Mouse (Mus musculus) kidney, adult 2 months (tissue): ENCODE measurements around the gene Tln2. TPM values are rescaled to one million over a fixed set of nuclear protein-coding genes. Genes with fewer than 3 reads are reported as not detected.
A peak's percentile ranks its signal among the peaks of the same experiment; 100 is the strongest.

Source experiments
- DNase-seq: peaks from one replicate; pipeline ENCODE4 v3.0.0; 2021
- H3K27ac ChIP-seq: fragments of 200-500 bp; 2 replicates; pipeline ENCODE4 v1.5.1; 2012; ENCODE audit warnings: low read depth, low read length, control low read depth, inconsistent platforms; ENCODE audit not compliant: insufficient read depth
- H3K27me3 ChIP-seq: fragments of 200-500 bp; replicated peaks from 2 replicates; pipeline ENCODE4 v1.6.1; 2012; ENCODE audit warnings: mild to moderate bottlenecking, moderate library complexity, low read length, inconsistent platforms; ENCODE audit not compliant: control insufficient read depth, insufficient read depth
- H3K36me3 ChIP-seq: fragments of 200-500 bp; 2 replicates; pipeline ENCODE4 v1.6.1; 2012; ENCODE audit warnings: mild to moderate bottlenecking, moderate library complexity, low read length, inconsistent platforms; ENCODE audit not compliant: control insufficient read depth, insufficient read depth
- H3K4me1 ChIP-seq: fragments of 200-500 bp; 2 replicates; pipeline ENCODE4 v1.6.1; 2011; ENCODE audit warnings: low read length; ENCODE audit not compliant: control insufficient read depth, insufficient read depth
- H3K4me3 ChIP-seq: fragments of 200-500 bp; 2 replicates; pipeline ENCODE4 v1.5.1; 2011; ENCODE audit warnings: mild to moderate bottlenecking, low read depth, low read length, control low read depth; ENCODE audit not compliant: insufficient read depth
- CTCF ChIP-seq: fragments of 200-500 bp; conservative IDR thresholded peaks from 2 replicates; pipeline ENCODE4 v1.5.1; 2011; ENCODE audit warnings: low read depth, mild to moderate bottlenecking, control low read depth, low read length, moderate library complexity, mixed read lengths; ENCODE audit not compliant: insufficient read depth, insufficient read length
- POLR2A ChIP-seq: fragments of 200-500 bp; IDR thresholded peaks from one replicate; pipeline ENCODE4 v1.6.1; 2011; ENCODE audit warnings: low read depth, low read length, control low read depth
- WGBS: fragments of 180-500 bp; shearing (Covaris S2); methylation state at CpG from one replicate; pipeline ENCODE4 v1.1.7; 2018; 5-methylcytosine and 5-hydroxymethylcytosine counted together
- polyA plus RNA-seq: library from polyadenylated mRNA; depleted of rRNA; stranded (reverse); fragments of >200 nt; gene quantifications from 2 replicates; pipeline ENCODE4 v1.2.3, GENCODE M21; 2012; rRNA removed

Gene Tln2
- polyA plus RNA-seq: 113 and 129 TPM in 2 replicates

GRCm38 (mm10) chr9:67559603-67560002 lies at the start of gene Tln2:
Gene Tln2 (minus strand): TSS chr9:67559703.
- Histone ChIP-seq H3K4me3 (no peak within 1 kb of the TSS), H3K4me1 (no peaks in the 10 kb centered on the region), H3K27ac (no peak within 1 kb of the TSS), H3K36me3 (no peaks in the 10 kb centered on the region), H3K27me3 (no peaks in the 10 kb centered on the region)
- TF ChIP-seq CTCF (no peak), POLR2A (no peak)
- 96% methylated on average over 4 of the region's 4 CpGs for WGBS
- DNase-seq: no peak

GRCm38 (mm10) chr9:67609226-67609625 lies 49.7 kb upstream of the Tln2 start:
- 91% methylated on average over 1 of the region's 1 CpGs for WGBS
- Histone ChIP-seq H3K36me3 (no peaks in the 10 kb centered on the region), H3K27me3 (no peaks in the 10 kb centered on the region), H3K4me1 (peaks cover 18% of the 10 kb centered on the region), H3K27ac (peak overlapping the region; percentile 40), H3K4me3 (no peak overlapping the region)
- TF ChIP-seq CTCF (no peak), POLR2A (no peak)
- DNase-seq: no peak

GRCm38 (mm10) chr9:67607786-67608366 lies 48.4 kb upstream of the Tln2 start:
- peak; percentile 57 for DNase-seq
- Histone ChIP-seq H3K27ac (peak overlapping the region; percentile 60), H3K36me3 (no peaks in the 10 kb centered on the region), H3K27me3 (no peaks in the 10 kb centered on the region), H3K4me1 (peaks cover 15% of the 10 kb centered on the region; the same call in 1 of the 2 replicates), H3K4me3 (no peak overlapping the region)
- no peak for TF ChIP-seq POLR2A
- no peak for TF ChIP-seq CTCF
- WGBS: 61% methylated on average over 9 of the region's 9 CpGs

GRCm38 (mm10) chr9:67607268-67607667 lies 47.8 kb upstream of the Tln2 start:
- DNase-seq: no peak
- 84% methylated on average over 6 of the region's 6 CpGs for WGBS

GRCm38 (mm10) chr9:67605867-67606435 lies 46.4 kb upstream of the Tln2 start:
- Histone ChIP-seq H3K27ac (peak overlapping the region; percentile 88), H3K27me3 (no peaks in the 10 kb centered on the region), H3K4me1 (peaks cover 10% of the 10 kb centered on the region; the same call in 1 of the 2 replicates), H3K4me3 (peak overlapping the region; percentile 33), H3K36me3 (no peaks in the 10 kb centered on the region)
- no peak for TF ChIP-seq POLR2A
- TF ChIP-seq CTCF: no peak
- WGBS: 22% methylated on average over 7 of the region's 7 CpGs
- DNase-seq: peak; percentile 83

More at GRCm38 (mm10) chr9:67607268-67607667, 47.8 kb upstream of the Tln2 start:
- H3K27ac ChIP-seq: peak overlapping the region; percentile 90
- no peaks in the 10 kb centered on the region for H3K36me3 ChIP-seq
- no peak overlapping the region for H3K4me3 ChIP-seq
- no peaks in the 10 kb centered on the region for H3K27me3 ChIP-seq
- peaks cover 14% of the 10 kb centered on the region; the same call in 1 of the 2 replicates for H3K4me1 ChIP-seq
- no peak for TF ChIP-seq CTCF
- no peak for TF ChIP-seq POLR2A

- no peak for DNase-seq
- Histone ChIP-seq H3K27ac (peak overlapping the region; percentile 63; the same call in 1 of the 2 replicates), H3K27me3 (no peaks in the 10 kb centered on the region), H3K4me1 (peaks cover 9% of the 10 kb centered on the region; the same call in 1 of the 2 replicates), H3K36me3 (no peaks in the 10 kb centered on the region), H3K4me3 (no peak overlapping the region)
- TF ChIP-seq POLR2A (no peak), CTCF (no peak)
These were observed 45.4 kb upstream of the Tln2 start for GRCm38 (mm10) chr9:67604940-67605339.

GRCm38 (mm10) chr9:67602347-67602746 lies 42.8 kb upstream of the Tln2 start:
- Histone ChIP-seq H3K27me3 (no peaks in the 10 kb centered on the region), H3K36me3 (no peaks in the 10 kb centered on the region), H3K4me1 (peaks cover 7% of the 10 kb centered on the region; the same call in 1 of the 2 replicates), H3K4me3 (no peak overlapping the region), H3K27ac (no peak overlapping the region)
- WGBS: 92% methylated on average over 5 of the region's 5 CpGs
- no peak for DNase-seq
- TF ChIP-seq CTCF (no peak), POLR2A (no peak)
